Mouse (Mus musculus) mesoderm, embryonic 11.5 days (tissue): ENCODE results near the gene Ankrd13d.
A peak's percentile ranks its signal among the peaks of the same experiment; 100 is the strongest.

Source experiments
- DNase-seq: peaks from one replicate; pipeline ENCODE4 v3.0.0-alpha.2; 2012; ENCODE audit warnings: low read depth, low spot score

The Ankrd13d gene

GRCm38 (mm10) chr19:4301735-4302651 is 19.1 kb upstream of the Ankrd13d start:
- DNase-seq: no peak

- DNase-seq: no peak
These were observed 18.2 kb upstream of the Ankrd13d start for GRCm38 (mm10) chr19:4300852-4301734.

GRCm38 (mm10) chr19:4300271-4300704 is 17.4 kb upstream of the Ankrd13d start:
- no peak for DNase-seq

- DNase-seq: no peak
These were observed 16.8 kb upstream of the Ankrd13d start for GRCm38 (mm10) chr19:4299574-4300270.

- no peak for DNase-seq
These were observed 16.2 kb upstream of the Ankrd13d start for GRCm38 (mm10) chr19:4299126-4299525.

- DNase-seq: no peak
These were observed 15.6 kb upstream of the Ankrd13d start for GRCm38 (mm10) chr19:4298322-4299121.

GRCm38 (mm10) chr19:4297851-4298250 is 14.9 kb upstream of the Ankrd13d start:
- DNase-seq: no peak

GRCm38 (mm10) chr19:4296611-4297010 is 13.7 kb upstream of the Ankrd13d start:
- DNase-seq: no peak

GRCm38 (mm10) chr19:4295391-4295790 is 12.5 kb upstream of the Ankrd13d start:
- no peak for DNase-seq

GRCm38 (mm10) chr19:4294381-4295097 is 11.6 kb upstream of the Ankrd13d start:
- DNase-seq: no peak

- DNase-seq: no peak
These were observed 8.2 kb upstream of the Ankrd13d start for GRCm38 (mm10) chr19:4291161-4291560.

GRCm38 (mm10) chr19:4290749-4291148 is 7.8 kb upstream of the Ankrd13d start:
- DNase-seq: no peak

- DNase-seq: no peak
These were observed 716 bp upstream of the Ankrd13d start for GRCm38 (mm10) chr19:4283653-4284052.

GRCm38 (mm10) chr19:4280425-4280824 is 2.5 kb downstream of the Ankrd13d start:
- DNase-seq: no peak

- no peak for DNase-seq
These were observed 3.5 kb downstream of the Ankrd13d start for GRCm38 (mm10) chr19:4279487-4279886.

GRCm38 (mm10) chr19:4270972-4271371 is 12.0 kb downstream of the Ankrd13d start:
- no peak for DNase-seq

- no peak for DNase-seq
These were observed 12.8 kb downstream of the Ankrd13d start for GRCm38 (mm10) chr19:4270187-4270586.

- peak; percentile 19 for DNase-seq
These were observed 14.2 kb downstream of the Ankrd13d start, which contains the start of gene Ssh3 for GRCm38 (mm10) chr19:4268566-4269361. Gene Ssh3 (minus strand): TSS chr19:4269180.

GRCm38 (mm10) chr19:4265956-4266355 is 17.0 kb downstream of the Ankrd13d start:
- no peak for DNase-seq
